14 mouse cellular contexts compared by ENCODE assay signal in the genomic region with DNA sequence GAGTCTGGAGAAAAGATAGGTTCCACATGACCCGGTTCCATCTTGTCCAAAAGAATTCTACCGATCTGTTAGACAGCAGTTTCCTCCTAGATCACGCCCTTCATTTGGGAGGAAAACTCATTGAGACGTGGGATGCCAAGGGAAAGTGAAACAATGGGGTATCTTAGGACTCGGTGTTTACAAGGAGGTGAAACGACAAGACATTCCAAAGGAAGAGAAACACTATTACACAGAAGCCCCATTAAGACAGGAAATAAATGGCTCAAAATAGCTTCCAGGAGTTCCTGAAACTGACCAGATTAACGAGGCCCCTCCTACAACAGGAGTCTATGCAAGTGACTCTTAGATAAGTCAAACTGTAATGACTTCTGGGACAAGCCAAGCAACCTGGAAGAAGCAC. TPM values are rescaled to one million over a fixed set of nuclear protein-coding genes. Genes with fewer than 3 reads are reported as not detected.
DNase-seq lines count a peak whose midpoint lies in the region; ATAC-seq and TF ChIP-seq lines count a peak whose summit lies in the region.
"Had no signal": no experiment of that assay in that cellular context is flagged by ENCODE, and none has a peak within 500 bp of the region (broad histone marks: within the 10 kb centered on the region; RNA-seq: fewer than 3 reads in every experiment).

No protein-coding gene starts in this region.

- intact Hi-C loops in heart, postnatal 10 days (cut with DNase I) = no loop called here

- 50% methylated on average over 7 of the region's 7 CpGs for WGBS in lung, embryonic 14.5 days

- H3K4me1 ChIP-seq in lung, embryonic 14.5 days (ENCODE audit: insufficient read depth) = peaks cover 4% of the 10 kb centered on the region

- TF ChIP-seq POLR2A in myocyte (IDR thresholded peaks at IDR 0.05; ENCODE audit: insufficient read length, low read depth) = no peak

- peak overlapping the region; percentile 85 for H3K27ac ChIP-seq in lung, embryonic 14.5 days (ENCODE audit: low read depth)
- H3K27ac ChIP-seq: forebrain, embryonic 13.5 days had no signal

- H3K4me2 ChIP-seq in lung, embryonic 14.5 days = 0 out of 2 replicates have a peak overlapping the region, but pooled peaks have one; percentile 8
- peak overlapping the region; percentile 73 for H3K4me2 ChIP-seq in myocyte (ENCODE audit: low read depth)
- H3K4me2 ChIP-seq: embryonic facial prominence, embryonic 12.5 days; forebrain, embryonic 13.5 days had no signal

- no peak for TF ChIP-seq CTCF in lung, embryonic 14.5 days (IDR thresholded peaks at IDR 0.05; ENCODE audit: low read depth)

- peak; percentile 48 to 83 for DNase-seq in heart, adult 9 months (ENCODE audit: low spot score in 2 of 2)
- no peak for DNase-seq in heart, postnatal 10 days
- no peak for DNase-seq in lung, embryonic 14.5 days
- DNase-seq in lung, adult 18-20 months = no peak
- no peak for DNase-seq in ovary, postnatal 10 days (ENCODE audit: low spot score)
- DNase-seq: cerebellum, adult 8-10 months; right cerebral cortex, postnatal 4 days; thymus, postnatal 4 days had no signal

- H3K4me3 ChIP-seq in lung, embryonic 14.5 days (ENCODE audit: low read depth, low read length) = no peak overlapping the region
- H3K4me3 ChIP-seq in myocyte = no peak overlapping the region
- H3K4me3 ChIP-seq: embryonic facial prominence, embryonic 12.5 days; forebrain, embryonic 13.5 days had no signal

- no peaks in the 10 kb centered on the region for H3K9me3 ChIP-seq in lung, embryonic 14.5 days (ENCODE audit: low read depth, low read length)
- H3K9me3 ChIP-seq: embryonic facial prominence, embryonic 12.5 days; forebrain, embryonic 13.5 days had no signal

- no peak for ATAC-seq in lung, embryonic 14.5 days (ENCODE audit: insufficient read depth)
- 0 out of 2 replicates have a peak, but pooled peaks have one; percentile 8 for ATAC-seq in granulocyte monocyte progenitor cell, adult 5-6 weeks (replicated peaks; ENCODE audit: poor library complexity, severe bottlenecking)
- no peak for ATAC-seq in megakaryocyte-erythroid progenitor cell, adult 5-6 weeks (replicated peaks; ENCODE audit: low FRiP score, low TSS enrichment, poor library complexity, severe bottlenecking)
- ATAC-seq: forebrain, embryonic 13.5 days; intestine, postnatal 0 days had no signal

- no peaks in the 10 kb centered on the region for H3K36me3 ChIP-seq in lung, embryonic 14.5 days (ENCODE audit: insufficient read depth)
- H3K36me3 ChIP-seq in myocyte (ENCODE audit: control insufficient read depth, insufficient read depth) = no peaks in the 10 kb centered on the region
- H3K36me3 ChIP-seq: embryonic facial prominence, embryonic 12.5 days had no signal

- H3K9ac ChIP-seq in lung, embryonic 14.5 days = no peak overlapping the region
- H3K9ac ChIP-seq: embryonic facial prominence, embryonic 12.5 days; forebrain, embryonic 13.5 days had no signal

- no peaks in the 10 kb centered on the region for H3K79me2 ChIP-seq in myocyte (ENCODE audit: control insufficient read depth, insufficient read depth)

- H3ac ChIP-seq in myocyte (ENCODE audit: control insufficient read depth, insufficient read length) = no peak overlapping the region

- no peaks in the 10 kb centered on the region for H3K27me3 ChIP-seq in lung, embryonic 14.5 days (ENCODE audit: insufficient read depth, low read length)
- no peaks in the 10 kb centered on the region for H3K27me3 ChIP-seq in myocyte (ENCODE audit: control insufficient read depth, insufficient read depth, insufficient read length)
- H3K27me3 ChIP-seq: embryonic facial prominence, embryonic 12.5 days; forebrain, embryonic 13.5 days had no signal

TF ChIP-seq in myocyte, 11 proteins besides CTCF, POLR2A, EP300 and RAD21:
- TF ChIP-seq REST (IDR thresholded peaks at IDR 0.05; ENCODE audit: insufficient read depth, insufficient read length) (no peak), POLR2AphosphoS2 (IDR thresholded peaks at IDR 0.05; ENCODE audit: insufficient read length, low read depth) (no peak), TCF3 (IDR thresholded peaks at IDR 0.05; ENCODE audit: insufficient read length, low read depth) (no peak), E2F4 (IDR thresholded peaks at IDR 0.05; ENCODE audit: insufficient read depth) (no peak), TCF12 (IDR thresholded peaks at IDR 0.05; ENCODE audit: insufficient read depth, poor library complexity, severe bottlenecking) (no peak), MYOG (IDR thresholded peaks at IDR 0.05; ENCODE audit: control insufficient read depth in 1 of 3, insufficient read depth in 1 of 3, insufficient read length in 2 of 3, low read depth in 2 of 3) (no peak), MAX (IDR thresholded peaks at IDR 0.05; ENCODE audit: low read depth) (no peak), MYOD1 (IDR thresholded peaks at IDR 0.05; ENCODE audit: control insufficient read depth in 1 of 3, insufficient read length in 2 of 3, low read depth in 2 of 3) (no peak), CEBPB (IDR thresholded peaks at IDR 0.05; ENCODE audit: insufficient read depth, poor library complexity, severe bottlenecking) (no peak), SRF (IDR thresholded peaks at IDR 0.05; ENCODE audit: control insufficient read depth, insufficient read length, low read depth) (no peak), USF1 (IDR thresholded peaks at IDR 0.05; ENCODE audit: low read depth) (no peak)

RNA-seq across cellular contexts. Expression of gene Mprip, which starts 5.1 kb away (rescaled TPM):
- total RNA-seq in heart, postnatal 10 days (2021) = 100 to 1,000 TPM; 210 to 229 TPM
- 128 and 145 TPM in 2 replicates for polyA plus RNA-seq in lung, embryonic 14.5 days (2014; fragmentation: Nextera tagmentation; extraction: Ambion mirVana)
- 50.1 and 70.7 TPM in 2 replicates for total RNA-seq in granulocyte monocyte progenitor cell, adult 5-6 weeks (2014; fragmentation: Nextera tagmentation)
- total RNA-seq in granulocyte monocyte progenitor cell, adult 5-6 weeks (2017) = 56.4 and 71.4 TPM in 2 replicates
- 191 TPM for polyA plus RNA-seq in myocyte (2012; fragmentation: generic; extraction: Trizol)
- 53.1 and 65.7 TPM in 2 replicates for total RNA-seq in megakaryocyte-erythroid progenitor cell, adult 5-6 weeks (2014; fragmentation: Nextera tagmentation)
- 71.1 and 75.5 TPM in 2 replicates for total RNA-seq in megakaryocyte-erythroid progenitor cell, adult 5-6 weeks (2017)

Comparison
In these comparisons a context has a peak if more than half of its experiments do, and no peak if none do; other contexts are left out.
1. DNase-seq: peak in heart, adult 9 months (2 of 2); none in heart, postnatal 10 days (0 of 2), lung, embryonic 14.5 days (single experiment), lung, adult 18-20 months (0 of 2) and ovary, postnatal 10 days (single experiment).